Mouse (Mus musculus) neural tube, embryonic 11.5 days (tissue): ENCODE data around the gene Celsr1. TPM values are rescaled to one million over a fixed set of nuclear protein-coding genes. Genes with fewer than 3 reads are reported as not detected.
"Not testable (repeated sequence)": the region's sequence is repeated elsewhere in the genome, so short reads cannot be mapped to it uniquely, and the experiment has no call there.

Experiments
- ATAC-seq: fragments of 200-750 bp; cut with Nextera tagmentation; 2 replicates; pipeline ENCODE4 v1.8.0; 2017; ENCODE audit warnings: moderate number of reproducible peaks, mild to moderate bottlenecking, moderate TSS enrichment, moderate library complexity; ENCODE audit not compliant: insufficient read depth, low FRiP score, low TSS enrichment
- DNase-seq: peaks from one replicate; pipeline ENCODE4 v3.0.0-alpha.2; 2015; ENCODE audit warnings: low spot score
- H3K27ac ChIP-seq: fragments of 300-500 bp; sonication (generic); 2 replicates; pipeline ENCODE4 v1.5.1; 2014; ENCODE audit warnings: low read depth, mild to moderate bottlenecking, low read length
- H3K27me3 ChIP-seq: fragments of 300-500 bp; sonication (generic); 2 replicates; pipeline ENCODE4 v1.6.1; 2014; ENCODE audit warnings: mild to moderate bottlenecking, low read length, mixed read lengths; ENCODE audit not compliant: control insufficient read depth, insufficient read depth
- H3K36me3 ChIP-seq: fragments of 300-500 bp; sonication (generic); 2 replicates; pipeline ENCODE4 v1.6.1; 2014; ENCODE audit warnings: mild to moderate bottlenecking, low read length, moderate library complexity, mixed read lengths; ENCODE audit not compliant: control insufficient read depth, insufficient read depth
- H3K4me1 ChIP-seq: fragments of 300-500 bp; sonication (generic); 2 replicates; pipeline ENCODE4 v1.6.1; 2014; ENCODE audit warnings: low read length, mixed read lengths; ENCODE audit not compliant: control insufficient read depth, insufficient read depth
- H3K4me2 ChIP-seq: fragments of 300-500 bp; sonication (generic); 2 replicates; pipeline ENCODE4 v1.6.1; 2014; ENCODE audit warnings: low read depth, mild to moderate bottlenecking, moderate library complexity
- H3K4me3 ChIP-seq: fragments of 300-500 bp; sonication (generic); 2 replicates; pipeline ENCODE4 v1.5.1; 2014; ENCODE audit warnings: low read depth, low read length
- H3K9ac ChIP-seq: fragments of 300-500 bp; sonication (generic); 2 replicates; pipeline ENCODE4 v1.6.1; 2014; ENCODE audit warnings: mild to moderate bottlenecking, low read length
- H3K9me3 ChIP-seq: fragments of 300-500 bp; sonication (generic); 2 replicates; pipeline ENCODE4 v1.6.1; 2016; ENCODE audit warnings: low read length; ENCODE audit not compliant: control insufficient read depth
- WGBS: fragments of 180-500 bp; shearing (Covaris S2); extraction: QIAGEN DNeasy Blood & Tissue Kit; methylation state at CpG from one replicate; pipeline ENCODE4 v1.1.7; 2014; 5-methylcytosine and 5-hydroxymethylcytosine counted together
- polyA plus RNA-seq: library from polyadenylated mRNA; unstranded; fragments of >200 nt; fragmentation: Nextera tagmentation; extraction: Ambion mirVana; gene quantifications from 2 replicates; pipeline ENCODE4 v1.2.1, GENCODE M21; 2014

Gene Celsr1
- polyA plus RNA-seq, 1 experiment from 2014 or later = 5.4 TPM

DNA sequence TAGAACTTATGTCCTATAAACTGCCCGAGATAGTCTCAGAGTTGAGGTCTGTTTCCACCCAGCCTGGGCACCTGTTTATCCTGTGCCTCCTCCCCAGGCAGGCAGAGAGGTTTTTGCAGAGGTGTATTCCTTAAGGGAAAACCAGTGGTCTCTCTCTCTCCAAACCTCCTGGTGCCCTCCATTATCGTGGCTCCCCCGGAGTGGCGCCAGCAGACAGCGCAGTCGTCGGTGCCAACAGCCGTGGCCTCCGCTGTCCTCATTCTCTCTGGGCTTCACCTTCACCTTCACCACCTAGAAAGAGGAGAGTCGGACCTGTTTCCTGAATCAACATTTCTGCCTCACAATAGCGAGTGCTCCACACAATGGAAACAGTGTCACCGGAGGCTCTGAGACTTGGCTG is 27.0 kb upstream of the Celsr1 start:
- DNase-seq = no peak
- H3K9me3 ChIP-seq = no peaks in the 10 kb centered on the region
- H3K4me1 ChIP-seq = 0 out of 2 replicates have a peak, but pooled peaks cover 11% of the 10 kb centered on the region
- H3K4me3 ChIP-seq = no peak overlapping the region
- H3K27me3 ChIP-seq = no peaks in the 10 kb centered on the region
- H3K9ac ChIP-seq = no peak overlapping the region
- ATAC-seq = no peak
- no peaks in the 10 kb centered on the region for H3K36me3 ChIP-seq
- 0 out of 2 replicates have a peak overlapping the region, but pooled peaks have one; percentile 0 for H3K27ac ChIP-seq
- H3K4me2 ChIP-seq = 0 out of 2 replicates have a peak overlapping the region, but pooled peaks have one; percentile 13
- 88% methylated on average over 12 of the region's 12 CpGs for WGBS

DNA sequence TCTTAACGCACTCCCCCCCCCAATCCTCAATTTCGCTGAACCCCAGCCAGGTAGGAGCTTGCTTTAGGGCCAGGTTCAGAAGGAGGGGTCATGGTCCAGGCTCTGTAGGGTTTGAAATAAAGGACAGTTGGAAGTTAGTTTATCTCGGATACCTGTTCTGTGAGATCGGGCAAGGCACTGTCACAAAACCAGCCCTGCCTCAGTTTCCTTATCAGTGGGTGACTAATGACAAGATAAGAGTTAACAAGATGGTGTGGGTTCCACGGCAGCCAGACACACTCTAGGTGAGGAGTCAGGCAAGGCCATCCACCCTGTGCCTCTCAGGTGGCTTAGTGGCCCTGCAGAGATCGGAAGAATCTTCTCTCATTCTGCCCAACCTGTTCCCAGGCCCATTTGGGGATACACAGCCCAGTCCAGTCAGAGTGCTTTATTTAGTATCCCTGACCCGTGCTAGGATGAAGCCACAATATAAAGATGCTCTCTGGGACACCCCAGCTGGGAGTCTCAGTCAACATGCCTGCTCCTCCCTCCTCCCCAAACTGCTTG is 26.3 kb upstream of the Celsr1 start:
- no peaks in the 10 kb centered on the region for H3K9me3 ChIP-seq
- 81% methylated on average over 7 of the region's 7 CpGs for WGBS
- H3K36me3 ChIP-seq = no peaks in the 10 kb centered on the region
- H3K9ac ChIP-seq = no peak overlapping the region; the same call in 1 of the 2 replicates
- peak overlapping the region; percentile 88 for H3K4me2 ChIP-seq
- DNase-seq = no peak
- H3K27ac ChIP-seq = no peak overlapping the region
- 0 out of 2 replicates have a peak, but pooled peaks cover 11% of the 10 kb centered on the region for H3K4me1 ChIP-seq
- peak overlapping the region; percentile 66 for H3K4me3 ChIP-seq
- no peak for ATAC-seq
- no peaks in the 10 kb centered on the region for H3K27me3 ChIP-seq

DNA sequence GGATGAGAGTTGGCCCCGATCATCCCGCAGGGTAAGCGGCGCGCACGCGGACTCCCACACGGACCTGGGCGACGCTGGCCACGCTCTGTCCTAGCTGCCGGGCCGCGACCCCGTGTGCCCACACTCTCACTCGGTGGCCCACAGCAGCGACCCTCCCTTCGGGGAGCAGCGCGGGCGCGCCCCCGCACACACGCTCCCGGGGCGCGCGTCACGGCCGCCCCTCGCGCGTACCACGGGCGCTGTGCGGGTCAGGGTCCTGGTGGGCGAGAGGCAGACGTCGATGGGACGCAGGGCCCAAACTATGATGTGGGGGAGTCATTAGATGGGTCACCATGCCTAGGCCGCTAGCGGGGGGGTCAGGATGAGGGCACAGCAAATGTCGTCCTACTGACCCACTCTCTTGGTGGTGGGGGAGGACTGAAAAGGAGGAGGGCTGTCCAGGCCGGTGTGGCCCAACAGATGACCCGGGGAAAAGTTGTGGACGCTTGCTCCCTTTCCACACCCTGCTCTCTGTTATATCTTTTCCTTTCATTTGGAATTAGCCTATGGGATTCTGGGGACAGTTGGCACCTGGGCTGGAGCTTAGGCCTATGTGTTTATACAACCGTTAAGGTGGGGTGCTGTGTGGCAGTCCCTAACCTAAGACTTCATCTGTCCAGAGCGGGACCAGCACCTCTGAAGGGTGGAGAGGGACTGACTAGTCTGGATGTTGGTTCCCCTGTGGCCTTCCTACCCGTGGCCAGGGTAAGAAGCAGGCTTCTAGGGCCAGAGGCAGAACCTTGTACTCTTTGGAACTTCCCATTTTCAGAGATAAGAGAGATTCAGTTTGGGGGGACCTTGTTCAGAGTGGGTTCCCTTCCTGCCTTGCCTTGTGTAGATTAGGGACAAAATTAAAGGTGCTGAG is 25.6 kb upstream of the Celsr1 start:
- peak overlapping the region; percentile 88 for H3K4me2 ChIP-seq
- no peaks in the 10 kb centered on the region for H3K9me3 ChIP-seq
- peak overlapping the region; percentile 66 for H3K4me3 ChIP-seq
- ATAC-seq (peak; percentile 75), DNase-seq (no peak)
- 0 out of 2 replicates have a peak, but pooled peaks cover 11% of the 10 kb centered on the region for H3K4me1 ChIP-seq
- peak overlapping the region; percentile 24; the same call in 1 of the 2 replicates for H3K27ac ChIP-seq
- no peaks in the 10 kb centered on the region for H3K27me3 ChIP-seq
- peak overlapping the region; percentile 81 for H3K9ac ChIP-seq
- 2% methylated on average over 39 of the region's 49 CpGs for WGBS
- no peaks in the 10 kb centered on the region for H3K36me3 ChIP-seq

DNA sequence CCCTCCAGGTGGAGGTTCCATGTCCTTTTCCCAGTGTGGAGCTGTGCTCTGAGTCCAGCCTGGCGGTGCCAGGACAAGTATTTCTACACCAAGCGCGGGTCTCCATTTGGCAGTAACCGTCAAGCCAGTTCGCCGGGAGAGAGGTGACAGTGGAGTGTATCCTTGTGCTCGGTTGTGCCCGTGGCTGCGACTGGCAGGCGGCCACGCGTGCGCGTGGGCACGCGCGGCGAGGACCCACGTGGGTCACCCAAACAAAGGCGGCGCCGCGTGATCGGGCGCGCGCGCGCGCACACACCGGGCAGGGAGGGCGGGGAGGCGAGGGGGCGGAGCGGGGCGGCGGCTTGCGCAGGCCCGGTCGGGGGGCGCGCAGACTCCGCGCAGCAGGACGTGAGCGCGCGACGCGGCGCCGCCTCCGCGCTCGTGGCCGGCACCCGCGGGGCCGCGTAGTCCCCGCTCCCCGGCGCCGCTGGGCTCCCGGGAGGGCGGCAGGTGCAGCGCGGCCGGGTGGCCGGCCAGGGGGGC is 24.9 kb upstream of the Celsr1 start:
- Histone ChIP-seq H3K27me3 (no peaks in the 10 kb centered on the region), H3K4me3 (peak overlapping the region; percentile 66), H3K27ac (peak overlapping the region; percentile 46; the same call in 1 of the 2 replicates), H3K36me3 (no peaks in the 10 kb centered on the region), H3K4me1 (0 out of 2 replicates have a peak, but pooled peaks cover 11% of the 10 kb centered on the region), H3K4me2 (peak overlapping the region; percentile 88), H3K9me3 (no peaks in the 10 kb centered on the region), H3K9ac (peak overlapping the region; percentile 81)
- DNase-seq = peak; percentile 90
- under 1% methylated on average over 50 of the region's 70 CpGs for WGBS
- ATAC-seq = peak; percentile 67

DNA sequence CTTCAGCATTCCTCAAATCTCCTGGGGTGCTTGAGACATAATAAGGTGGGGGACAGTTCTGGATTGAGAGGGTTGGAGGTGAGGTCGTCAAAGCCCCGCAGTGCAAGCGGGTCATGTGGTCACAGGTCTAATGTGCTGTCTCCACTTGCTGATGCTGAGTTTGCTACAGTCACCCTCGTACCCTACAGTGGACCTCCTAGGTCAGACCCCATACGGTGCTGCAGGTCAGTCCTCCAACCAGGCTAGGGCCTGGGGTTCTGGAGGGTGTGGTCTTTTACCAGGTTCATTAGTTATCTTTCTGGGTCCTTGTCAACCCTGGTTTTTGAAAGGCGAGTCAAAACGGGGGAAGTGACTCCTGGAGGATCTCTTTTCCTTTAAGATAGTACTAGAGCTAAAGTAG is 24.3 kb upstream of the Celsr1 start:
- Histone ChIP-seq H3K4me3 (peak overlapping the region; percentile 66), H3K9ac (peak overlapping the region; percentile 81), H3K4me2 (peak overlapping the region; percentile 88), H3K4me1 (0 out of 2 replicates have a peak, but pooled peaks cover 11% of the 10 kb centered on the region), H3K27ac (peak overlapping the region; percentile 46; the same call in 1 of the 2 replicates), H3K9me3 (no peaks in the 10 kb centered on the region), H3K27me3 (no peaks in the 10 kb centered on the region), H3K36me3 (no peaks in the 10 kb centered on the region)
- 0 out of 2 replicates have a peak, but pooled peaks have one; percentile 42 for ATAC-seq
- WGBS = 6% methylated on average over 7 of the region's 7 CpGs
- DNase-seq = no peak

DNA sequence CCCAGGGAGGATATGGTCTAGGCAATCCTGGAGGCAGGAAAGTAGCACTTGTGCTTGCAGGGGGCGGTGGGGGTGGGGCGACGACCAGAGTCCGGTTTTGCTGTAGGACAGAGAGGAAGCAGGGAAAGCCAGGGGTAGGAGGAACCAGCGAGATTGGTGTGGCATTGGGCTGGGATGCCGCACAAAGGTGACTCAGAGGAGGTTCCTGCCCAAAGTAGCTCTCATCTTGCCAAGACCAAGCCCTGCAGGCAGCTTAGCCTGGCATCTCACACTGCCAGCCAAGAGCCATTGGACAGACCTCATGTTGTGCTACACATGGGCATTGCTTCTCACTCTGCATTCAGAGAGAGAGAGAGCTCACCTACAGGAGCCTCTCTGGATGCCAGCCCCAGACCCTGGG is 23.8 kb upstream of the Celsr1 start, which contains the start of gene Gramd4:
Gene Gramd4, plus strand, starts transcription at position 283 of the 400 bp plus-strand sequence.
- DNase-seq = no peak
- no peak for ATAC-seq

DNA sequence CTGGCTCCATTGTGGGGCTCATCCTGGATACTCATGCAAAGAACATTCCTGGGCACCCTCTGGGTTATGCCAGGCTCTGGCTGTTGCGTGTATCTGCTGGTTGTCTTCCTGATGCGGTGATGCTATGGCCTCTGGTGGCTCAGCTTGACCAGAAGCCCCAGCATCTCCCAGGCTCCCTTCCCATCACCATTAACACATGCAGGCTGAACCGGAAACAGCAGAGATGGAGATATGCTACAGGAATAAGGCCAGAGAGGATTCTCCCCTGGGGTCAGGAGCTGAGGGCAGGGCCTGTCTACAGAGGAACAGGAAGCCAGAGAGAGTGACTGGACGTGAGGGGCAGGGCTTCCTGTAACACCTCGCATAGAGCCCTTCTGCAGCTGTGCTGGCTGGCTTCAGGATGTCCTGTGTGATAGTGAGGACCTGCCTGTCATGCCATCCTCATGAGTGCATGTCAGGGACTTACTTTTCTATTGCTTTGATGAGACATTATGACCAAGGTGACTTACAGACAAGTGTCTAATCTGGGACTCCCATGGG is 22.7 kb upstream of the Celsr1 start:
- WGBS = 82% methylated on average over 5 of the region's 5 CpGs

More for the DNA sequence above, 23.8 kb upstream of the Celsr1 start, which contains the start of gene Gramd4:
- 0 out of 2 replicates have a peak, but pooled peaks cover 11% of the 10 kb centered on the region for H3K4me1 ChIP-seq
- peak within 1 kb of the TSS; percentile 81 for H3K9ac ChIP-seq
- H3K27ac ChIP-seq = peak within 1 kb of the TSS; percentile 46; the same call in 1 of the 2 replicates
- H3K36me3 ChIP-seq = no peaks in the 10 kb centered on the region
- H3K9me3 ChIP-seq = no peaks in the 10 kb centered on the region
- WGBS = 22% methylated on average over 6 of the region's 6 CpGs
- H3K4me3 ChIP-seq = peak within 1 kb of the TSS; percentile 66
- H3K27me3 ChIP-seq = no peaks in the 10 kb centered on the region
- peak within 1 kb of the TSS; percentile 88 for H3K4me2 ChIP-seq

DNA sequence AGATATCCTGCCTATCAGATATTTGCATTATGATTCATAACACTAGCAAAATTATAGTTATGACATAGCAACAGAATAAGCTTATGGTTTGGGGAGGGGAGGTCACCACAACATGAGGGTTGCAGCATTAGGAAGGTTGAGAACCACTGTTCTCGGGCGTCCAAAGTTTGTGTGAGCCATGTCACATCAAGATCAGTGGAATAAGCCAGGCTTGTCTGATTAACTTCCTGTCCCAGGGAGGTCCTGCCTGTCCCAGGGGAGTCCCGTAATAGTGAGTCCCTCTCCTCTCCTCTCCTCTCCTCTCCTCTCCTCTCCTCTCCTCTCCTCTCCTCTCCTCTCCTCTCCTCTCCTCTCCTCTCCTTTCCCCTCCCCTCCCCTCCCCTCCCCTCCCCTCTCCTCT is 21.3 kb upstream of the Celsr1 start:
- H3K9me3 ChIP-seq, H3K4me3 ChIP-seq, ATAC-seq, H3K27me3 ChIP-seq, DNase-seq, H3K9ac ChIP-seq, H3K36me3 ChIP-seq, H3K4me2 ChIP-seq, H3K27ac ChIP-seq: not testable (repeated sequence)
- WGBS = 71% methylated on average over 3 of the region's 3 CpGs
- 0 out of 2 replicates have a peak, but pooled peaks cover 11% of the 10 kb centered on the region for H3K4me1 ChIP-seq

More for the DNA sequence above, 22.7 kb upstream of the Celsr1 start:
- Histone ChIP-seq H3K9ac (no peak overlapping the region), H3K4me3 (no peak overlapping the region), H3K4me1 (0 out of 2 replicates have a peak, but pooled peaks cover 11% of the 10 kb centered on the region), H3K27me3 (no peaks in the 10 kb centered on the region), H3K36me3 (no peaks in the 10 kb centered on the region), H3K4me2 (no peak overlapping the region), H3K9me3 (no peaks in the 10 kb centered on the region), H3K27ac (no peak overlapping the region)
- ATAC-seq (no peak), DNase-seq (no peak)
